Mouse (Mus musculus): ENCODE results near the gene Ube2e1. TPM values are rescaled to one million over a fixed set of nuclear protein-coding genes. Genes with fewer than 3 reads are reported as not detected.
"Not testable (repeated sequence)": the region's sequence is repeated elsewhere in the genome, so short reads cannot be mapped to it uniquely, and the experiment has no call there.

The Ube2e1 gene
- total RNA-seq, 2 experiments from 2014 or later: 105 to 110 TPM

- DNase-seq (ENCODE audit: extremely low spot score in 1 of 2, low spot score in 1 of 2): peak; percentile 17 to 22
These were observed 4.5 kb downstream of the Ube2e1 start for GRCm38 (mm10) chr14:18326968-18327672.

GRCm38 (mm10) chr14:18317457-18318411 is 13.9 kb downstream of the Ube2e1 start:
- DNase-seq (ENCODE audit: extremely low spot score in 1 of 2, low spot score in 1 of 2): no peak

GRCm38 (mm10) chr14:18304165-18304564 is 27.5 kb downstream of the Ube2e1 start:
- no peak for DNase-seq (ENCODE audit: extremely low spot score in 1 of 2, low spot score in 1 of 2)

DNA sequence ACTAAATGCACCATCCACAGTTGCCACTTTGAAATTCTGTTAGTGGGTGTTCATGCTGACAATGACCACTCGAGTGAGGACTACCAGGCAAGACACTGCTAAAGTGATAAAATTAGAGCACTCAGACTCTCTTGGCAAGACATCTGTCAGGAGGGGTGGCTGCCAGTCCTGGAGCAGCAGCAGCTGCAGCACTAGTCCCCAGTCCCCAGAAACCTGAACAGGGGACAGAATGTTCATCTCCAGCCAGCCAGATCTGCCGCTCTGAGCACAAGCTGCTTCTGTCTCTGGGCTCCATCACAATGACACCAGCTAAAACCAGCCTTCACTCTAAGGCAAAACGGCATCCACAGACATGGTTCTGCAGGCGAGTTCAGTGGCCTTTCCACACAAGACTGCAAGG is 28.4 kb downstream of the Ube2e1 start:
- peak; percentile 19 to 30 for DNase-seq (ENCODE audit: extremely low spot score in 1 of 2, low spot score in 1 of 2)

DNA sequence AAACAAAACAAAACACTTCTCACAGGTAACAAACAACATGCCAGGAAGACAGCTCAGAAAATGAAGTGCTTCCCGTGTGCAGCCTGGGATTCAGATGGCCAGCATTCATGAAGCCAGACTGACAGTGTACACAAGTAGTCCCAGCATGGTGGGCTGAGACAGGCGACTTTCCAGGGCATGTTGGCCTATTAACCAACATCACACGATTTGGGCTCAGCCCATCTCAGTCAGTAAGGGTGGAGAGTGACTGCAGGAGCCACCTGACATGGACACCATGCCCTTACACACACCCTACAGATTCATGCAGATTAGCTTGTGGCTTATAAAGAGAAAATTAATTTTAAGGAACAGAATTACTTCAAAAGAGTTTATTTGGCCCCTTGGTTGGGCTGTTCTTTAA is 28.9 kb downstream of the Ube2e1 start:
- DNase-seq (ENCODE audit: extremely low spot score in 1 of 2, low spot score in 1 of 2): no peak

- no peak for DNase-seq (ENCODE audit: extremely low spot score in 1 of 2, low spot score in 1 of 2)
These were observed 30.1 kb downstream of the Ube2e1 start for GRCm38 (mm10) chr14:18301591-18301990.

GRCm38 (mm10) chr14:18300676-18301075 is 31.0 kb downstream of the Ube2e1 start:
- DNase-seq (ENCODE audit: extremely low spot score in 1 of 2, low spot score in 1 of 2): no peak

GRCm38 (mm10) chr14:18298874-18299273 is 32.8 kb downstream of the Ube2e1 start:
- DNase-seq (ENCODE audit: extremely low spot score in 1 of 2, low spot score in 1 of 2): no peak

DNA sequence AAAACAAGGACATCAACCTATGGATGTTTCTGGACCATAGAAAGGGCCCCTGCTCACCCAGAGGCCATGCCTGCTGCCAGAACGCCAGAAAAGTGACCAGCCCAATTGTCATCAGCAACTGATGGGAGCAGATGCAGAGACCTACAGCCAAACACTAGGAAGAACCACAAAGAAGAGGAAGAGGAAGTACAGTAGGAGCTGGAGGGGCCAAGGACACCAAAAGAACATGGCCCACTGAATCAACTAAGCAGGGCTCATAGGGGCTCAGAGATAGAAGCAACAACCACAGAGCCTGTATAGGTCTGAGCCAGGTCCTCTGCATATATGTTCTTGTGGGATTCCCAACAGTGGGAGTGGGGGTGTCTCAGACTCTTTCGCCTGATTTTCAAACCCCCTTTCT is 34.2 kb downstream of the Ube2e1 start:
- no peak for DNase-seq (ENCODE audit: extremely low spot score in 1 of 2, low spot score in 1 of 2)

DNA sequence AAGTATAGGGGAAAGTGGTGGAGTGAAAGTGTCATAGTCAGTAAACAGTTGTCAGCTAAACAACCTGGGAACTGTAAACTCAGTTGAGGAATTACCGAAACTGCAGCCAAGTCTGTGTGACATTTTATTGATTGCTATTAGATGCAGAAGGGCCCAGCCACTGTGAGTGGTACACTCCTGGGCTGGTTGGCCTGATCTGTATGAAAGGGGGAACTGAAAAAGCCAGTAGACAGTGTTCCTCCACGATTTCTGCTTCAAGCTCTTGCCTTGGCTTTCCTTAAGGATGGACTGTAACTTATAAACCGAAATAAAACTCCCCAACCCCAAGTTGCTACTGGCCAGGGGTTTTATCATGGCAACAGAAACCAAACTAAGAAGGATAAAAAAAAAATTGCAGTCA is 39.1 kb downstream of the Ube2e1 start:
- DNase-seq (ENCODE audit: extremely low spot score in 1 of 2, low spot score in 1 of 2): no peak

DNA sequence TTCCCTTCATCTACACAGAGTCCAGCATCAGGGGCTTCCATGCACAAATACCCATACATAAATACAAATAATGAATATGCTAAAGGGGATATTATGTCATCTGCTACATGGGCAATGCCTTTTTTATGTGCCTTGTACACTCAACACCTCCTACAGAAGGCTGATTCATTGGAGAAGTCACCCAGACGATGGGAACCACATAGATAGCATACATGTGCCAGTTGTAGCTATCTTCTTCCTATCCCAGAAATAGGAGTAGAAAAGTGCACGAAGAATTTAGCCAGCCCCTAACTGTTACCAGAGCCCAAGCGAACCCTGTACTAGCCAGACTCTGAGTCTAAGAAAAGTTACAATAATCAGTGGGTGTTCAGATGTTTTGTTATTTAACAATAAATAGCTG is 39.5 kb downstream of the Ube2e1 start:
- DNase-seq (ENCODE audit: extremely low spot score in 1 of 2, low spot score in 1 of 2): no peak

GRCm38 (mm10) chr14:18287391-18287790 is 44.3 kb downstream of the Ube2e1 start:
- DNase-seq (ENCODE audit: extremely low spot score in 1 of 2, low spot score in 1 of 2): no peak

DNA sequence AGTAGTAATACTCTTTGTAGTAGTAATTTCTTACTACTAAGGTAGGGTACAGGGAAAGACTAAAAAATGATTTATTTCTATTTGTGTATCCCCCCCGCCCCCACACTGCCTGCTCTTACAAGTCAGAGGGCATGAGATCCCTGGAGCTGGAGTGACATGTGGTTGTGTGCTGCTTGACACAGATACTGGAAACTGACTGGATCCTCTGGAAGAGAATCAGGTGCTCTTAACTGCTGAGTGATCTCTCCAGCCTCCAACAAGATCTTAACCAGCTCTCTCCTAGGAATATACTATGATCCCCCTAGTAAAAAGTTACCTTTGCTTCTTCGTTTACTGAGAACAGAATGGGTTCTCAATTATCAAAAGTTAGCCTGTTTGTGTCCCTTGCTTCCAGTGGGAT is 45.2 kb downstream of the Ube2e1 start:
- DNase-seq (ENCODE audit: extremely low spot score in 1 of 2, low spot score in 1 of 2): no peak

- DNase-seq (ENCODE audit: extremely low spot score in 1 of 2, low spot score in 1 of 2): no peak
These were observed 46.2 kb downstream of the Ube2e1 start for GRCm38 (mm10) chr14:18285476-18285875.

GRCm38 (mm10) chr14:18284581-18284980 is 47.1 kb downstream of the Ube2e1 start:
- no peak for DNase-seq (ENCODE audit: extremely low spot score in 1 of 2, low spot score in 1 of 2)

DNA sequence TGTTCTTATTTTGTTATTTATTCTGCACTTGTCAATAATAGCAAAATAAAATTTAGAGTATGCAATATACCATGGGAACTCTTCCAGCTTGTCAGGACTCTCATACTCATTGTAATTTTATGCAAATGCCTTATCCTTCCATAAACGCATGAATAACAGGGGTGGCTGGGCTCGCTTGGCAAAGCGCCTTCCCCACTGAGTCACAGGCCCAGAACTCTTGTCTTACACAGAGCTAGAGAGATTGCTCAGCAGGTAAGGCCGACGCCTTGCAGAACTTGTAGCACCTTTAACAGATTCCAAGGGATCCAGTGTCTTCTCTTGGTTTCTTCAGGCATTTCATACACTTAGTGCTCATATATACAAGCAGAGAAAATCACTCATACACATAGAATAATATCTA is 51.3 kb downstream of the Ube2e1 start:
- no peak for DNase-seq (ENCODE audit: extremely low spot score in 1 of 2, low spot score in 1 of 2)

GRCm38 (mm10) chr14:18274526-18274925 is 57.1 kb downstream of the Ube2e1 start:
- no peak for DNase-seq (ENCODE audit: extremely low spot score in 1 of 2, low spot score in 1 of 2)

DNA sequence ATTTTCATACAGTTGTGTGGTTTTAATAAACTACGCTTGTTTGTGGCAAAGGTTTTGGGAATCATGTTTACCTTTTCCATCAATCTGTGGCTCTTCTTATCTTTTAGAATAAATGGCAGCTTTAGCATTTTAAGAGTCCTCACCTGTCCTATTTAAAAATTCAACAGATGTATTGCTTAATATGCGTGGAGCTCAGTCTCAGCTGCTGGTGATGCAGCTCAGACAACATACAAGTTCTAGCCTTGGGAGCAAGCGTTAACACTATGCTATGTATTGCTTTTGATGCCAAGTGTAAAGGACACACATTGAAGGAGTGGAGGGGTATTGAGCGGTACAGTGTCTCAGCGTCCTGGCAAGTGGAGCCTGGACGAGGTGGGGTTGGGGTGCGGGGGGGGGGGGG is 60.0 kb downstream of the Ube2e1 start:
- no peak for DNase-seq (ENCODE audit: extremely low spot score in 1 of 2, low spot score in 1 of 2)

DNA sequence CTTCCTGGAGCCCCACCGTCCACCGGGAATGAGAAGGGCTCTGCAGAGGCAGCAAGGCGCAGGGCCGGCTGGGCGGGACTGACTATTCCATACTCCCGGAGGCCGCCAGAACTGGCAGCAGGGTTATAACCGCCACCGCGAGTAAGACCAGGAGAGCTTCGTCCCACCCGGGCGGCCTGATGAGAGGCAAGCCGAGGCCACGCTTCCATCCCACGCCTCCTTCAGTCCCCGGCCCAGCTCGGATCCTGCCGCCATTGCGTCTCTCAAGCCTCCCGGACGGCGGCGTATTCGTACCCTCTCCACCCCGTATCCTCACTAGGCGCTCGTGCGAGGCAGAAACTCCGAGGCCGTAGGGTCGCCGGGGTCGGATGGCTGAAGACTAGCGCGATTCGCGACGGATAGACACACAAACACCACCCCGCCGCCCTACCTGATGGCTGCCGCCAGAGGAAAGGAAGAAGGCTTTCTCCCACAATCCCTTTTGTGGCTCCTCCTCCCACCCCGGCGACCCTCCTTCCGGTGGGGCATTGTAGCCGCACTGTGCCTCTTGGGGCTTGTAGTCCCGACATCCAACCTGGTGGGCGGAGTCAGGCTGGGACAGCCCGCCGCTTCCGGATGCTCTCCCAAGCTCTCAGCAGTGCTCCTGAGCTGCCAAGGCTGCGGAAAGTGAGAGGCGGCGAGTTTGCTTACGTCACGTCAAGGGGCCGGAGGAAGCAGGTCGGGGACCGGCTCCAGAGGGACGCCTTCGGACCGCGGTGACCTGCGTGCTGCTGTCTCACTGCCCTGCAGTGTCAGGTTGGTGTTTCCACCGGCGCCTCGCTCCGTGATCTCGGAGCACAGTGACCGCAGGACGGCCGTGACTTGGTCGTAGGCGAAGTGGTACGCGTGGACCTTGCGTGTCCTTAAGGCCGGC is 60.9 kb downstream of the Ube2e1 start, which contains the start of the genes Nkiras1 and Rpl15:
TSS of gene Nkiras1 (plus strand) at position 608 of the 913 bp plus-strand sequence.
TSS of gene Rpl15 (minus strand) at position 863 of the 913 bp plus-strand sequence.
- DNase-seq (ENCODE audit: extremely low spot score in 1 of 2, low spot score in 1 of 2): peak; percentile 89 to 95

DNA sequence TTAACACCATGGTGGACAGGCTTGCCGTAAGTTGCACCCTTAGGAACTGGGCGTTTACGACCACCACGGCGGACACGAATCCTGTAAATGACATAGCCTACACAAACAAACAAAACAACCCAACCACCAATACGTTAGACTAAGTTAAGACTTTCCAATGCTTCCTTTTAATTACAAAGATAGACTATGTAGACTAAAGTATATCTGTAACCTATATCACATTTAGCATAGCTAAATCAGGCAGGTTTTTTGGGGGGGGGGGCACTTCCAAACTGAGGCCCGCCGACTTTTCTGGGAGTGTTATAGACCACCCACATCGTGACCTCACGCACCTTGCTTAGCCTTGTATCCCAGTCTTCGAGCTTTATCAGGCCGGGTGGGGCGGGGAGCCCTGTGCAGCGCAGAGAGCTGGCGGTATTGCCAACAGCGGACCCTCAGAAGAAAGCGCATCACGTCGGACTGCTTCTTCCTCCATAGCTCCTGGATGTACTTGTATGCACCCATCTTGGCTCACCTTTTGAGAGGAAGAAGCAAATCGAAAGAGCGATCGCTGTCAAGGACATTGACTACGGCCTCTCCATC is 61.6 kb downstream of the Ube2e1 start:
- DNase-seq (ENCODE audit: extremely low spot score in 1 of 2, low spot score in 1 of 2): not testable (repeated sequence)

Measured in layer of hippocampus, postnatal 25 days (tissue).